Mouse (Mus musculus): Measurements from ENCODE around the gene Zdhhc18. TPM values are rescaled to one million over a fixed set of nuclear protein-coding genes. Genes with fewer than 3 reads are reported as not detected.
"Not testable (repeated sequence)": the region's sequence is repeated elsewhere in the genome, so short reads cannot be mapped to it uniquely, and the experiment has no call there.

The Zdhhc18 gene
- total RNA-seq, 1 experiment from 2014 or later: 99.5 TPM

DNA sequence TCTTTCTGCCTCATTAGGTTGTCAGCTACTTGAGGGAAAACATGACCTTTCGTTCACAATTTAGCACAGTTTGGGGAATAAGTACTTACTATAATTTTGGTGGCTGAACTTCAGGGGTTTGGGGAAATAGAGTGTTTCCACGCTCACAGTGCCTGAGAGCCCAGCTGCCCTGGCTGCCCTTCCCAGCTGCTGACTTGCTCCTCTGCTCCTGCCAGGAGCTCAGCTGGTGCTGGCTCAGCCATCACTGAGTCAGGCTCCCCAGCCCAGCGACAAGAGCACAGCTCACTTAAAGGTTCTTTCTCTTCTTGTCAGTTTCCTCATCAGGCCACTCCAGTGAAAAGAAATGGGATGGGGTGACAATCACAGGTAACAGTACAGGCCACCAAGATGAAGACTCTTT, 18.6 kb upstream of the Zdhhc18 start:
- ATAC-seq (ENCODE audit: extremely low read depth, insufficient number of reproducible peaks, low FRiP score, poor library complexity, severe bottlenecking): no peak

DNA sequence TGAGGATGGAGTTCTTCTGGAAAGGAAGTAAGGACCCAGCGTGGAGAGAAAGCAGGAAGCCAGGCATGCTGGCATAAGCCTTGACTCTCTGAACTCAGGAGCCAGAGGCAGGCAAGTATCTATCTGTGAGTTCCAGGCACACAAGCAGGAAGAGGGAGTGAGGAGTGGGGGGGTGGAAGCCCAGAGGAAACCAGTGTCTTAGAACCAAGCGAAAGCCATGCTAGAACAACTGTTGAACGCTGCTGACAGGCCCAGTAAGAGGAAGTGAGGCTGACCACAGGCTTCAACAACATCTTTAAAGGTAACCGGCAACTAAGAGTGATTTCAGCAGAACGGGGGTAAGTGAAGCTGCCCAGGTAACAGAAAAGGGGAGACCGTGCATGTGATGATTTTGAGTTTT, 16.2 kb upstream of the Zdhhc18 start:
- peak; percentile 75 for ATAC-seq (ENCODE audit: extremely low read depth, insufficient number of reproducible peaks, low FRiP score, poor library complexity, severe bottlenecking)

DNA sequence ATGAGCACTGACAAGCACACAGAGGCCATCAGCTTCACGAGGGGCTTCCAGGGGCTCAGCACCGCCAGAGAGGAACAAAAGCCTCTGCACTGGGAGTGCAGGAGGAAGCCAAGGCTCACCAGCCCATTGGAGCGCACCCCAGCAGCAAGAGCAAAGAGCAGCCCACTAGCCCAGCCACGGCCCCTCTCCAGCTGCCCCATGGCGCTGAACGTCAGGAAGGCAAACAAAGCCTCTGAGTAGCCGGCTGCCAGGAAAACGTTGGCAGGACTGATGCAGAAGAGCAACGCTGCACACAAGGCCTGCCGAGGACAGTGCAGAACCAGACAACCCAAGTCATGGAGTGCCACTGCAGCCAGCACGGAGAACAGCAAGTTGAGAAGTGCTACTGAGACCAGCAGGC, 15.2 kb upstream of the Zdhhc18 start:
- ATAC-seq (ENCODE audit: extremely low read depth, insufficient number of reproducible peaks, low FRiP score, poor library complexity, severe bottlenecking): no peak

DNA sequence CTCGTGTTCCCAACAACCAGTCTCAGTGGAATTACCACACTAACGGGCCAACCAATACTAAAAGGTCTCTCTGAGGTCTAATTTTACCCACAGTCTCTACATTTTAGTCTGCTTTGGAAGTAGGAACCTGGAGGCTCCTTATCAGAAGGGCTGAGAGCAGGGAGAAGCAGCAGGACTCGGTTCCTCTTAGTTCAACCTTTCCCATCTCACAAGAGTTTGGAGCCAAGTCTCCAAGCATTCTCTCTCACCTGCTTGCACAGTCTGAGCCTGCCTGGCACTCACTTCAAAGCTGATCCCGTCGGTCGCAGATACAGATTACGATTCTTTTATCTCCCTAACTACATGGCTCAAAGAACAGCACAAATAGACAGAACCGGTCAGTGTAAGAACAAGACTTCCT, 13.0 kb upstream of the Zdhhc18 start:
- no peak for ATAC-seq (ENCODE audit: extremely low read depth, insufficient number of reproducible peaks, low FRiP score, poor library complexity, severe bottlenecking)

DNA sequence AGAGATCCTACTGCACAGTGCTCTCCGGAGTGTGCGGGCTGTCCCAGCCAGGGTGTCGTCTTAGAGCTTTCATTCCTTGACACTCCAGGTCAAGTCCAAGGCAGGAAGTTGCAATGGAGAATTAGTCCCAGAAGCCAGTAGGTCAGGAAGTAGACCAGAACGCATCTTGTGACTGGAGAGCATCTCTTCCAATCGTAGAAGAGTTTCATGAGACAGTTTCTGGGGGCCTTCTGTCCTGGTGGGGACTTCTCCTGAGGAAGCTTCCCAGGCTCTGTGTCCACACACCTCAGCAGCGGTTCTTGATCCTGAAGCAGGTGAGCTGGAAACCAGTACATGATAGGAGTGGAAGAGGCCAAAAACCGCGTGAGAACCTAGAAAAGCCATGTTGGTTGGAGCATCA, 12.5 kb upstream of the Zdhhc18 start:
- no peak for ATAC-seq (ENCODE audit: extremely low read depth, insufficient number of reproducible peaks, low FRiP score, poor library complexity, severe bottlenecking)

DNA sequence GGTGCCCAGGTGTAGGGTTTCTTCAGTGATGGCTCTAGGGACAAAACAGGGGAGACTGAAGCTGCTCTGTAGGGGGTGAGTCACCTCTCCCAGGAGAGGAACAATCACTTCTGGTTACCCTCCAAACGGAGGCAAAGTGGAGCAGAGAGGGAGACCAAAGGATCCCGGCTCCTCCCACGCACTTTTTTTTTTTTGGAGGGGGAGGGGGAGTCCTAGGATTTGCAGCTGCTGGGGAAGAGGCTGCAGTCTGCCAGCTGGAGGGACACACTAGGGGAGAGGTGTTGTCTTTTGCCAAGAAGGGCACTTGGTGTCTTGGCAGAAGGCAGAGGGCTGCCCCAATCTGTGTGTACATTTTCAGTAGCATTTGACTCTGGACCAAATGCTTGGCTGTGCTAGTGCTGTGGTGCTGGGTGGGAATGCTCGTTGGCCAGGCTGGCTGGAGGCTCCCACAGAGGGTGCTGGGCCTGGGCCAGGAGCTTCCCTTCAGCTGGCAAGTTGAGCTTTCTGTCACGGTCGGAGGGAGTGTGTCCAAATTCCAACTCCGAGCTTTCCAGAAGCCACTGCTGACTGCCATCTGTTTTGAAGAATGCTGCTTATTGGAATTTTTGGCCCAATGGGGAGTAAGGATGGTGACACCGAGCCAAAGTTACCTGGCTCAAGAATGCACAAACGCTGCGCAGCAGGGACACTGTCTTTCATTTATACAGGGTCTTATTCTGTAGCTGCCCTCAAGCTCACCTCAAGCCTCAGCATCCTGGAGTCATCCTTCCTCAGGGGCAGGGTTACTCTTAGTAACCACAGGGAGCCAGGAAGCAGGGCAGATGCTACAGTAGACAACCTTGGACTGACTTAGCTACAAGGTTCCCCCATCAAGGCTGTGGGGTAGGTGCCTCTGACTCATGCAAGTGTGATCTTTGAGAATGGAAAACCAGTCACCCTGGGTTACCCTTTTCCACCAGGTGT, 10.5 kb upstream of the Zdhhc18 start:
- ATAC-seq (ENCODE audit: extremely low read depth, insufficient number of reproducible peaks, low FRiP score, poor library complexity, severe bottlenecking): peak; percentile 9; the same call in 1 of the 2 replicates

DNA sequence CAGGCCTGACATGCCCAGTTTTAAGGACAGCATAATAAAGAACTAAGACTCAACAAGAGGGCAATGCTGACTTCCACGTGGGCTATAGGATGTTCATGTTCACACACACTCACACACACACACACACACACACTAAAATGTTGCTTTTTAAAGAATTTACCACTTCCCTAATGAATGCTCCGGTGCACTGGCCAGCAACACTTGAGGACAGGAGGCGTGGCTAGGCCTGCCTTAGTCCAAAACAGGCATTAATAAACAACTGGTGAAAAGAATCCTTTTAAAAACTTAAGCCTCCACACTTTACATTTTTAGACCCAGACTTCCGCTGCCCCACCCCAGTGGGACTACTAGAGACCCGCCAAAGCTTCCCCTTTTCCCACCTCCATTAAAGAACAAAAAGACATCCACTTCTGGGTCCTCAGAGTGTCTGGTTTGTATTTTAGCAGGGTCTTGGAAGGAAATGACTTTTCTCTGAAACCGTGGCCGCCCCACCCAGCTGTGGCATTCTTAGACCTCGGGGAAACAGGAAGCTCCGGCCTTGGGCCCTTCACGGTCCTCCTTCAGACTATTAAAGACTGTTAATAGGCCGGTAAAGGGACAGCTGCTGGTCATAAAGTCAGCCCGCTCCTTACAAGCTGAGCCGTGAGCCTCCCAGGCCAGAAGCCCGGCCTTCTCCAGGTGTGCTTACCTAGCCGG, 9.7 kb upstream of the Zdhhc18 start:
- peak; percentile 64 for ATAC-seq (ENCODE audit: extremely low read depth, insufficient number of reproducible peaks, low FRiP score, poor library complexity, severe bottlenecking)

DNA sequence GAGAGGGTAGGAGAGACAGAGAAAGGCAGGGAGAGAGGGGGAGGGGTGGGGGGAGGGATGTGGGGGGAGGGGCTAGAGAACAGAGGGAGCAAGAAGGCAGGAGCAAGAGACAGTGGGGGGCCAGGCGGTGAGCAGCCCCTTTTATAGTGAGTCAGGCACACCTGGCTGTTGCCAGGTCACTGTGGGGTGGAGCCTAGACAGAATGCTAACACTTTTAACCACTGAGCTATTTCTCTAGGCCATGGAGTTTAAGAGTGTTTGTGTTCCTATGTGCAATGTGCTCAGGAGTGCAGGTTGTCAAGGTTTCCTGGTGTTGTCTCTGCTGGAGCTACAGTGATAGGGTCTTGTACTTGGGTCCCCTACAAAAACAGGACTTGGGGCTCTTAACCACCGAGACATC, 8.8 kb upstream of the Zdhhc18 start:
- ATAC-seq (ENCODE audit: extremely low read depth, insufficient number of reproducible peaks, low FRiP score, poor library complexity, severe bottlenecking): no peak

DNA sequence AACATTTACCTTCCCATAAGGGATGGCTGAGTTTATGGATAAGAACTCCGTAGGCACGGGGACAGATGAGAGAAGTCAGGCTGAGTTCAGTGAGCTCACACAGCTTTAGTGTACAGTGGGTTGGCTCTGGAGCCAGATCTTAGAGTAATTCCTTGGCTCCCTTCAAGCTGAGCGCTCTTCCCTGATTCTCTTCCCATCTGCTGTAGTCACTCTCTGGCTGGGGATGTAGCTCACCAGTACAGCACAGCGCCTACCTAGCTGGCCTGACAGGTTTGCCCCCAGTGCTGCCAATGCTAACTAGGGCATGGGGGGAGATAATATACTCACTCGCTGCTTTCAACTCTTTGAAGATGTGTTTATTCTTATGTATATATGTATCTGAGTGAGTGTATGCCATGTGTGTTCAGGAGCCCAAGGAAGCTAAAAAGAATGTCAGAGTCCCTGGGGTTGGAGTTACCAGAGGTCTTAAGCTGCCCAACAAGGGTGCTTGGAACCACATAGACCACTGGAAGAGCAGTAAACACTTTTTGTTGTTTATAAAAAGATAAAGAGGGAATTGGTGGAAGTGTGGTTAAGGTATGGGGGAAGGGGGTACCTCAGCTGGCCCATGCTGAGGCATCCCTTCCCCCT, 8.0 kb upstream of the Zdhhc18 start:
- no peak for ATAC-seq (ENCODE audit: extremely low read depth, insufficient number of reproducible peaks, low FRiP score, poor library complexity, severe bottlenecking)

DNA sequence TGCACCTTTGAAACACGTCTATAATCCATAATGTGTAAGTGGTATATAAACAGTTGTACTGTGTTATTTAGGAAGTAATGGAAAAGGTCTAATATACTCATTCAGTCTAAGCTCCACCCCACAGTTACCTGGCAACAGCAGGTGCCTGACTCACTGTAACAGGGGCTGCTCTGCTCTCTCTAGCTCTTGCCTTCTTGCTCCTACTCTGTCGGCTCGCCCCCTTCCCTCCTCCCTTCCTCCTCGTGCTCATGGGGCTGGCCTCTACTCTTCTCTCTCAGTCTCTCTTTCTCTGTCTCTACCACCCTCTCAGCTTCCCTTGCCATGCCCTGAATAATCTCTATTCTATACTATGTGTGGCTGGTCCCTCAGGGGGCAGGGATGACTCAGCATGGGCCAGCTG, 7.0 kb upstream of the Zdhhc18 start:
- ATAC-seq (ENCODE audit: extremely low read depth, insufficient number of reproducible peaks, low FRiP score, poor library complexity, severe bottlenecking): no peak

DNA sequence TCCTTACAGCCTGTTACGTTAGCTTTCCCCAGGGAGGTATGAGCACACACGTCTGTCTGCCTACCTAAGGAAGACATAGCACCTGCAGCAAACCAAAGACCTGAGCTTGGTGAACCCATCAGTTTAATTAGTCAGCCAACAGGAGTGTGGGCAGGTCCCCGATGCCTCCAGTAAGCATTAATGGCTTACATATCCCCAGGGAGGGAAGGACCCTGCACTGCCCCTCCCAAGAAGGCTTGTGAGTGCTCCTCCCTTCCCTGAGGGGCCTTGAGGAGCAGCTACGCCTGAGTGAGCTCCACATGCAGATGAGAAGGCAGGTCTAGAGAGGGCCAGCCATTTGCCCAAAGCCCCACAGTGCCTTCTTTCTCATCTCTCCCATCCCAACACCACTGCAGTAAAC, 6.3 kb upstream of the Zdhhc18 start:
- no peak for ATAC-seq (ENCODE audit: extremely low read depth, insufficient number of reproducible peaks, low FRiP score, poor library complexity, severe bottlenecking)

DNA sequence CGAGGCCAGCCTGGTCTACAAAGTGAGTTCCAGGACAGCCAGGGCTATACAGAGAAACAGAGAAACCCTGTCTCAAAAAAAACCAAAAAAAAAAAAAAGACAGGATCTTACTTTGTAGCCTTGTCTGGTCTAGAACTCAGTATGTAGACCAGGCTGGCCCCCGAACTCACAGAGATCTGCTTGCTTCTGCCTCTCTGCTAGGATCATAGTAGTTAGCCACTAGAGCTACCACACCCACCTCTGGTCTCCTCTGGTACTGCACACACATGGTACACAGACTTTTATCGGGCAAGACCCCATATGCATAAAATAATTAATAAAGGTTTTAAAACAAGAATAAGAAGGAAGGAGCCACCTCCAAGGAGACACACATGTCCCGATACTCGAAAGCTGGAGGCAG, 4.1 kb upstream of the Zdhhc18 start:
- not testable (repeated sequence) for ATAC-seq (ENCODE audit: extremely low read depth, insufficient number of reproducible peaks, low FRiP score, poor library complexity, severe bottlenecking)

DNA sequence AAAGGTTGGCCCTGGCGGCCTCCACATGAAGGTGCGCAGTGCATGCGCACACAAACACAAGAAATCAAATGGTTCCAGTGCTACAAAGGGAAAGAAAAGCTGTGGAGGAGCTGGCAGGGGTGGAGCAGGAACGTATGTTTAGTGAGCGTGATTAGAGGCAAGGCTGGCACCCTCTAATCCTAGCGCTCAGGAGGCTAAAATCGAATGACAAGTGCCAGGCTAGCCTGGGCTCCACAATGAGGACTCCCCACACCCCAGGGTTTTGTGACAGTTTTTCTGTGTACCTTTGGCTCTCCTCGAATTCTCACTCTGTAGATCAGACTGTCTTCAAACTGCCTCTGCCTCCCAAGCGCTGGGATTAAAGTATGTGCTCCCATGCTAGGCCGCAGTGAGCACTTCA, 2.8 kb upstream of the Zdhhc18 start:
- no peak for ATAC-seq (ENCODE audit: extremely low read depth, insufficient number of reproducible peaks, low FRiP score, poor library complexity, severe bottlenecking)

DNA sequence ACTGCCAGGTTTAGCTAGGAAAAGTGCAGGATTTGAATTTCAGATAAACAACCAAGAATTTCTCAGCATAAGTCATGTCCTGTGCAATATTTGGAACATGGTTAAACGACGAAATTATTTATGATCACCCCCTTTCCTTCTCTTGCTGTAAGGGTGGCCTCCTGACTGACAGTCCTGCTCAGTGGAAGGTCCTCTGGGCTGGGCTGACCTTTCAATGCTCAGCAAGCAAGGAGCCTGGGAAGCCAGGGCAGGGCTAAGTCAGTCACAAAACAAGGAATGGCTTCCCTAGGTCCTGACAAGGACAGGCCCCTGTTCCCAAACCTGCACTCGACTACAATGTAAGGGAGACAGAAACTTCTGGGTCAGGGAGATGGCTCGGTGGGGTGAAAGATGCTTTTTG, 2.0 kb upstream of the Zdhhc18 start:
- no peak for ATAC-seq (ENCODE audit: extremely low read depth, insufficient number of reproducible peaks, low FRiP score, poor library complexity, severe bottlenecking)

DNA sequence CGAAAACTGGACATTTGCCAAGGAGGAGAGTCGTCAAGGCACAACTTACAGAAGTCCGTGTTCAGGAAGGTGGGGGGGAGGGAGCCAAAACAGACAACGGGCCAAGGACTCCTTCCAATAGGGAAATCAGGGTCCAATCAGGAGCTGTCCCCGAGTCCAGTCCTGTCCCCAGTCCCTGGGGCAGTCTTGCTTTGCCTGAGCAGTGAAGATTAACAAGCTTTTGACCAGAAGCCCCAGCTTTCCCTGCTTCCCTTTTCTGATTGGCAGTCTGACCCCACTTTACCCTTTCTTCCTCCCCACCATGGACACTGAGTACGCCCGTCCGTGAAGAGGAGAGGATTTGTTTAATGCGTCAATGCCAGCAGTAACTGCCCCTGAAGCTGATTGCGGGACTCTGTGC, 1.5 kb upstream of the Zdhhc18 start:
- no peak for ATAC-seq (ENCODE audit: extremely low read depth, insufficient number of reproducible peaks, low FRiP score, poor library complexity, severe bottlenecking)

DNA sequence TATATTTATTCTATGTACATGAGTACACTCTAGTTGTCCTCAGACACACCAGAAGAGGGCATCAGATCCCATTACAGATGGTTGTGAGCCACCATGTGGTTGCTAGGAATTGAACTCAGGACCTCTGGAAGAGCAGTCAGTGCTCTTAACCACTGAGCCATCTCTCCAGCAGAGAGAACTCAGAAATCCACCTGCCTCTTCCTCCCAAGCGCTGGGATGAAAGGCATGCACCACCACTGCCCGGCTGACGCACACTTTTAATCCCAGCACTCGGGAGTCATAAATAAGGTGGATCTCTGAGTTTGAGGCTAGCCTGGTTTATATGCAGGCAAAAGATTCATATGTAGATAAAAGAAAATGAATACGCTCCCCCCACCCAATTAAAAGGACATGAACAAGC, 490 bp downstream of the Zdhhc18 start:
- not testable (repeated sequence) for ATAC-seq (ENCODE audit: extremely low read depth, insufficient number of reproducible peaks, low FRiP score, poor library complexity, severe bottlenecking)

DNA sequence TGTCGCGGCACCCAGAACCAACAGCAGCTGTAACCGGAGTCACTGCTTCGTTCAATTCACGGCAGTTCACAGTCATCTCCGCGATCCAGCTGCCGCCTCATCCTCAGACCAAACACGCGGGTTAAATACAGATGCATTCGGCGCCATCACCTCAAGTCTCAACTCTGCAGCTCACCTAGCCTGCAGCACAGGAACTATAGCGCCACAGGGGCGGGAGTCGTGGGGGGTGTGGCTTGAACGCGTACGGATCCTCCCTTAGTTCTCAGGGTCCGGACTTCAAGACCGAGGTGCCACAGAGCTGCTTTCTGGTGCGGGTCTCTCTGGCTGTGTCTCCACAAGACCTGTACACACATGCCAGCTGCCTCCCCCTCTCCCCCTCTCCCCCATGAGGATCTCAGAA, 4.3 kb downstream of the Zdhhc18 start:
- ATAC-seq (ENCODE audit: extremely low read depth, insufficient number of reproducible peaks, low FRiP score, poor library complexity, severe bottlenecking): no peak

DNA sequence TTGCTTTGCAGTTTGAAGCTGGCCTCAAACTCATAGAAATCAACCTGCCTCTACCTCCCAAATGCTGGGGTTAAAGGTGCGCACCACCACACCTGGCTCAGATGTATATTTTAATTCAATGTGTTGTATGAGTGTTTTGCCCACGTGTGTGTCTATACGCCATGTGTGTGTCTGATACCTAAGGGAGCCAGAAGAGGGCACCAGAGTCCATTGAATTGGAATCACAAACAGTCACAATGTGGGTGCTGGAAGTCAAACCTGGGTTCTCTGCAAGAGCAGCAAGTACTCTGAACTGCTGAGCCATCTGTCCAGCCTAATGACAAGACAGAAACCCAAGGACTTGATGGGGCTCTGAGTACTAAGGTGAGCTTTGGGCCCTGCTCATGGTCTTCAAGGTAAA, 4.8 kb downstream of the Zdhhc18 start:
- ATAC-seq (ENCODE audit: extremely low read depth, insufficient number of reproducible peaks, low FRiP score, poor library complexity, severe bottlenecking): no peak

DNA sequence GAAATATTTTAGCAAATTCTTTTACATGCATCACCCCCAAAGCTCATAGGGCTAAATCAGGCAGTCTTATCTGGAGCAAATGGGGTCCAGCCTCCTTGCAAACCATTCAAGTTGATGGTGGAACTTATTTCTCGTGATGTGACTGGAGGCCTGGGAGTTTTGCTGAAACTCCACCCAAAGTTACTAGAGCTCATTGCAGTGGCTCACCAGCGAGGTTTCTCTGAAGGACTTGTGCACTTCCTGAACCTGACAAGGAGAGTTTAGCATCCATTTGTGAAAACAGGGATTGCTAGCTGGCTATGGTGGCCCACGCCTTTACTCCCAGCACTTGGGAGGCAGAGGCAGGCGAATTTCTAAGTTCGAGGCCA, 15.9 kb downstream of the Zdhhc18 start:
- ATAC-seq (ENCODE audit: extremely low read depth, insufficient number of reproducible peaks, low FRiP score, poor library complexity, severe bottlenecking): no peak
